Mouse (Mus musculus): Measurements from ENCODE around the gene Smarcb1.

The Smarcb1 gene

DNA sequence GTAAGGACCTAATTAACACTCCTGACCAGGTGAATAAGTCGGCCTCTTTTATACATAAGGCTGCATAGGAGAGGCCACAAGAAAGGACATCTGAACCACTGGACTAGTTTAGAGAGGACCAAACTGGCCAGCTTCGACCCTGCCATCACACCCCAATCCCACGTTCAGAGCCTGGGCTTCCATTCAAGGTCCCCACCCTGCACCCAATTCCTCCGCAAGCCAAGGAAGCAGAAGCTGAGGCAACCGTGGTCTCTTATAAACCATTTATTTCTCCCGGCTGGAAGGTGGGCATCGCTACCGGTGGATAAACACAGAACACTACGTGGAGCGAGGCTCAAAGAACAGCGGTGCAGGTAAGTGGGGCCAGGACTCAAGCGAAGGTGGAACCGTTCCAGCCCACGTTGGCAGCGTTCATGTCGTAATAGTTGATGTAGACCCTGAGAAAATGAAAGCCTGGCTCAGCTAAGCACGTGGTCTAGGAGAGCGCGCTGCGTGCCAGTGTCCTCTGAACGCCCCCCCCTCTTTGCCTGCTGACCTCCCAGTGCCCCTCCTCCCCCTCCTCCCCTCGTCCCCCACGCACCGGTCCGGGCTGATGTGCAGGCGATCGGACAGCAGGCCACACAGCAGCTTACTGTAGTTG lies 62.2 kb downstream of the Smarcb1 start:
- in situ Hi-C loops (cut with MseI, MboI), result no loop called here

DNA sequence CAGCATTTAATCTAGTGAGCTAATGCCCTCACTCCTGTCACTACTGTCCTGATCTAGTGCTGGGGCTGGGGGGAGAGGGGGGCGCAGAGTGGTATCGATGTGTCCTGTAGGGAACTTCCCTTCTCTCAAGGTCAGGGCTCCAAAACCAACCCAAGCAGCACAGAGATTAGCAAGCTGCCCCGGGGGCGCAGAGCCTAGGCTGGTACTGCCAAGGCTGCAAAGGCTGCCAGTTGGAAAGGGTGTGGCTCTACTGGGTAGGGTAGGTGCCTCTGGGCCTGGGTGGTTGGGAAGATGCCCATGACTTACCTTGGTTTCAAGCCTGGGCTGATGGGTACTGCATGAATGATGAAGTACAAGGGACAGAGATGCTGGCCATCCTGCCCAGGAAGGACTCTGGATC lies 63.8 kb downstream of the Smarcb1 start:
- in situ Hi-C loops (cut with MseI, MboI), result no loop called here

DNA sequence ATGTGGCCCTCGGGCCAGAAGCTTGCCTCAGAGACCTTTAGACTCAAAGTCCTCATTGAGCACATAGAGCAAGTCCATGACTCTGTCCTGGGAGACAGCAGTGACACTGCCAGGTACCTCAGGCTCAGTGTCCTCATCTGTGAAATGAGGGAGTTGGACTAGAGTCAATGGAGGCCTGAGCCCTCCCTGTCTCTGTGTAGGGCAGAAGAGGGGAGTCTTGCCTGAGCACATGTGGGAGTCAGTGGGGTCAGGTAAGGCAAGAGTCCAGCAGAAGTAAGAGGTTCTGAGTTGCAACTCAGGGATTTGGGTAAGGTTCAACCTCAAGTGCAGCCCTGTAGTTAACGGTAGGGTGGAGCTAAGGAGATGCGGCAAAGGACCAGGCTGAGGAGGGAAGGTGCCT lies 64.4 kb downstream of the Smarcb1 start:
- in situ Hi-C loops (cut with MseI, MboI), result no loop called here

DNA sequence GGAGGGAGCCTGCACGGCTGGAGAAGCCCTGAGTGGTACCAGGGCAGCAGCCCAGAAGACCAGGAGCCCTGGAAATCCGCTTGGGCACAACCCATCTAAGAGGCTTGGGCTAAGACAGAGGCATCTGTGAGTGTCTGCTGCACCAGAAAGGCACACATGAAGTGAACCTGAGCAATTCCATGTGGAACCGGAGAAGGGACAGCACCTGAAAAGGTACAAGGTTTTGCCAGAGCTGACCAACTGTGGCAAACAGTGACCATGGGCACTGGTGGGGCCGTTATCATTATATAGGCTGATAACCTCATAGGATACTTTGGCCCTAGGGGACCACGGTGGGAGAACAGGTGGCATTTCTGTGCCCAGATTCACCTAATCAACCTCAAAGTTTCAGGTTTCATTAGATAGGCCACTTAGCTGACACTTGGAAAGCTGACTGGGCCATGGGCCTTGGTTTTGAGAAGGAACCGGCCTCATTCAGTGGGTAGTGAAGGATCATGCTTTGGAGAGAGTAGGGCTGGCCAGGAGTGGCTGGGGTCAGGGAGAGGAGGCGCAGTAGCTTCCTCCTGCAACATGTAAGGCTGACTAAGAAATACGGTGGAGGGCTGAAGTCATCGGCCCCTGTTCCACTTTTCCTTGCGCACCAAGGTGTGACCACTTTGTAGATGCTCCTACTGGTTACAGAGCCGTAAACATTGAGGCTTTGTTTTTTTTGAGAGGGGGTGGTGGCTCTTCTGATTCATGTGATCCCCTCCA lies 65.1 kb downstream of the Smarcb1 start:
- in situ Hi-C loops (cut with MseI, MboI), result no loop called here

DNA sequence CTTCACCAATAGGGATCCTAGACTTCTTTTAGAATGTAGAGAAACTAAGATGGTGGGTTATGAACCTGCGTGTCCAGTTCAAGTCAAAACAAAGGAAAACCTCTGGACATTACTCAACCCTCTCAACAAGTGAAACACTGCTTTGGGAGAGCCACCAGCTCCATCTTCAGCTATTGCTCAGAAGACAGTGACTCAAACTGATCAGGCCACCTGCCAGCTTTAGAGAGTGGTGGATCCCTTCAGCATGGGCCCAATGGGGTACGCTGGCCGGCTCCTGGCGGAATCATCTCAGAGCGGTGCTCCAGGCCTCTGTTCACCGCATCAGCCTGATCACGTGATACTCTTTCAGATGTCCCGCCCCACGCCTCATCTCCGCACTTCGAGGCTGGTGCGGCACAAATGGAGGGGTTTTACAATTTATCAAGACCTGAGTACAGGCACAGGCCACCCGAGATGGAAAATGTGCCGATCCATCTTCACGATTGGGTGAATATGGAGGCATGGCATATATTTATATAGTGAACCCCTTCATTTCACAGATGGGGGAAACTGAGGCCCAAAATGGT lies 65.9 kb downstream of the Smarcb1 start:
- in situ Hi-C loops (cut with MseI, MboI), result no loop called here

DNA sequence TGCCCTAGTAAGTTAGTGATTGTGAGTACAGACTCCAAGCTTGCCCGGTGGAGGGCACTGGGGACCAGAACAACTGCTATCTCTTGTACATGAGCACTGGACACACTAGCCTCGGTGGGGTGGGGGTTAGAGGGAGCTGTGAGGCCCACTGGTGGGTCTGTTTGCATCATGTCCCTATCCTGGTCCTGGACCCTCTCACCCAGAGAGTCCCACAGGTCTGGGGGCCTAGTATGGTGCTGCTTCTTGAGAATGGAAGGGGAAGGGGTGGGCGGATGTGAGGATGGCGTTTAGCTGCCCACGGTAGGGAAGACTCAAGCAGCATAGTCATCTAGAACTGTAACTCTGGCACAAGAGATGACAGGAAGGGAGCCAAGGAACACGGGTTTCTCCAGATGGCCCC lies 66.6 kb downstream of the Smarcb1 start:
- in situ Hi-C loops (cut with MseI, MboI), result no loop called here

DNA sequence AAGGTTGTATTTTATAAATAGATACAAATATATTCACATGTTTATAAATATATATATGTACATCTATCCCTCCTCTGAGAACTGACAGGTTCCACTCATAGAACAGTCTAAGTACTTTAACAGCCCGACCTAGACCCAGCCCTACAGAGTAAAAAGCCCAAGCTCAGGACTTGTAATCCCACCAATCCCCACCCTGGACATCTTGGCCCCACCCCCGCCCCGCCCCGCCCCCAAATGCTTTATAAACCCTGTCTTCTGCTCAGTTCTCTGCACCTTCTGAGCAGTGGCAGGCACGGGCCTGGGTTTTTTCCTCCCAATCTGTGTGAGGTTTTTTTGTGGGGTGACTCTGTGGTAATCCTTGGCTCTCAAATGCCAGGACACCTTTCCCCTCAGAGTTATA lies 67.3 kb downstream of the Smarcb1 start:
- in situ Hi-C loops (cut with MseI, MboI), result no loop called here

DNA sequence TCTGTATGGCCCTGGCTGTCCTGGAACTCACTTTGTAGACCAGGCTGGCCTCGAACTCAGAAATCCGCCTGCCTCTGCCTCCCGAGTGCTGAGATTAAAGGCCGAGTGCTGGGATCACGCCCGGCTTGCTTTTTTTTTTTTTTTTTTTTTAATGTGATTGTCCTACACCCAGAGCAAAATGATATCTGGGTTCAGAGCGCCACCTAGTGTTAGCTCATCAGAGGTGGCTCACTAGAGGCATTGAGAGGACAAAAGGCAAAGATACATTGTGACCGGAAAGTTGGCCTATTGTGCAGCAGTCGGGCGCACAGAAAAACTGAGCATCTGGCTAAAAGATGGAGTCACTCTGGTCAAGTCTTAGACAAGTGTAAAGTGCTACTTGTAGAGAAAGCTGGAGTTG lies 68.0 kb downstream of the Smarcb1 start:
- in situ Hi-C loops (cut with MseI, MboI), result no loop called here

DNA sequence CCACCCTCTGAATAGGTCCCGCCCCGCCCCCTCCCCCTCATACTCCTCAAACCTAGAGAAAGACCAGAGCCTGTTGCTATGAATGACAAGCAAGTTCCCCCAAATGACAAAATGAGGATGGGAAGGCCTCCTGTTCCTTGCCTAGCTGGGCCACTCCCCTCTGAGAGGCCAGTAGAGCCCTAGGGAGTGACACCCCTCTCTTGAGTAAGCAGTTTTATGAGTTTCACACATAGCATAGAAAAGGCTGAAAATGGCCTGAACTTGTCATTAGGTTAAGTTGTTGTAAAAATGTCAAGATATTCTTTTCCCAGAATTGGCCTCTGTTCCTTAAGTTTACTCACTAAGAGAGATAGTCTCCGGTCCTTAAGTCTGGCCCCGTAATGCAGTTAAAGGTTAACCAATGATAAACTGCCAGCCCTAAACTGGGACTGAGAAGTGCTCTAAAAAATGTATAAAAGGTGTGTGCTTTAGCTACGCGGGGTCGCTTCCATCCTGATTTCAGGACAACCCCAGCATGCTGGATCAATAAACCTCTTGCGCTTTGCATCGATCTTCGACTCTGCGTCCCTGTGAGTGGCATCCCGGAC lies 68.8 kb downstream of the Smarcb1 start:
- in situ Hi-C loops (cut with MseI, MboI), result no loop called here

DNA sequence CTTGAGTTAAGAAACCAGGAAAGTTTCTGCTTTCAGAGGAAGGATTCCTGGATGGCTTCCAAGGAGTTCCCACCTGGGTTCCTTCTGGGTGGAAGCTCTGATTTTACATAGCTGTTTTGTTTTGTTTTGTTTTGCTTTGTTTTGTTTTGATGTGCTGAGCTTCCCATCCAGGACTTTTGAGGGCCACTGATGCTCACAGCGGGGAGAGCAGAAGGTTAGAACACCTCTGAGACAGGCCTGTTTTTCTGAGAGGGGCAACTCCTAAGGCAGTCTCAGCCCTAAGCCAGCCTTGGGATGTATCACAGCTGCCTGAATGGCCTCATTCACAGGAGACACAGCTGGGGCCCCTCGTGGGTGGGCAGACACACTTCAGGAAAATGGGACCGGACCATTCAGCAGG lies 69.7 kb downstream of the Smarcb1 start:
- in situ Hi-C loops (cut with MseI, MboI), result no loop called here

DNA sequence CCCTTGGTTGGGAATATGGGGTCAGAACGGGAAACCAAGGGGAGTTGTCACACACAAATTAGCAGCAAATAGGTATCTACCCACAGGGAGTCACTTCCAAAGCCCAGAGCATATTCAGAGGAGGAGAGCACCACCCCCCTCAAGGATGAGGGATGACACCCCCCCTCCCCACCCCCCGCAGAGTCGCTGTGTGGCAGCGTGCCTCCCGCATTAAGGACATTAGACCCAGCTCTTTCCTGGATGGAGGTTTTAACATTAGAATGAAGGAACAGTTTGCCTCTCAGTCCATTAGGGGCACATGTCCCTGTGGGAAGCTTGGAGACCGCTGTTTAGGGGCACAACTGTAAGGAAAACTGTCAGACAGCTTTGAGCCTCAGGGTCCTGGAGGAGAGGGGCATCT lies 70.3 kb downstream of the Smarcb1 start:
- in situ Hi-C loops (cut with MseI, MboI), result no loop called here

DNA sequence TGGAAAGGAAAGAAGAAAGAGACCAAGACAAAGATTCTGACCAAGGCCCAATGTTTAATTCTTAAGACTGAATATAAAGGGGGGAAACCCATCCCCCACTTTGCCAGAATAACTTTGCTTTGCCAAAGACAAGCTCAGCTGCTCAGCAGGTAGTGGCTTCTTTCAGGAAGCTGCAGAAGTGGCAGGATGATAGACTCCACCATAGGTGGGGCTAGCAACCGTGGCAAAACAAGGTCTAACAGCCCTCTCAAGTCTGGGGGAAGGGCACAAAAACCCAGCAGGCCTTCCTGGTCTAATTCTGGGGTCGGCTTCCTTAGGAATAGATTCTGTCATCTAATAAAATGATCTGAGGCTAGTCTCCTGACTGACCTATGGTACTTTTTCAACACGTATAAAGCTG lies 73.0 kb downstream of the Smarcb1 start:
- in situ Hi-C loops (cut with MseI, MboI), result no loop called here

Data from mouse trophoblast stem cell (cell line).